Mouse (Mus musculus) v-Abl transformed pro-B cells (cell line): ENCODE measurements at regions not wholly inside any gene's neighbourhood (a gene's known extent, or its start where the extent isn't known, plus 50 kb on each side); places are given as distances from the start of the nearest gene placed in this dataset.

Experiments
- in situ Hi-C, 2 experiments: fragments of 400-800 bp; cut with MboI; formaldehyde crosslinking; loops; one replicate each; pipeline ENCODE4 v1.15.1; 2025; ENCODE audit not compliant: unreplicated experiment in 2 of 2

DNA sequence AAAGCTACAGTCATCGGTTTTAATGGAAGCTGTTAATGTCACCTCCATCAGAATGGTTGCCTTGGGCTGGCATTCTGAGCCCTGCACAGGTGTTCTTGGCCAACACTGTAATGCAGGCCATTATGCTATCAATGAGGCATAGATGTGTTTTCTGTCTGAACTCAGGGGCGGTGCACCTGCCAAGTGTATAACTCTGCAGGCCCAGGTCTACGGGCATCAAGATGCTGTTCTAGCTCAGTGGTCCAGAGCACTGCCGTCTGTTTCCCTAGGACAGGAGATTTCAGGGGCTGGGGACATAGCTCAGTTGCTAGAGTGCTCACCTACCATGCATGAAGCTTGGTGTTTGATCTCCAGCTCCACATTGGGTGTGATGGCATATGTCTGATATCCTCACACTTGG is 68.1 kb upstream of the Sash1 start:
- in situ Hi-C loops: no loop called here

DNA sequence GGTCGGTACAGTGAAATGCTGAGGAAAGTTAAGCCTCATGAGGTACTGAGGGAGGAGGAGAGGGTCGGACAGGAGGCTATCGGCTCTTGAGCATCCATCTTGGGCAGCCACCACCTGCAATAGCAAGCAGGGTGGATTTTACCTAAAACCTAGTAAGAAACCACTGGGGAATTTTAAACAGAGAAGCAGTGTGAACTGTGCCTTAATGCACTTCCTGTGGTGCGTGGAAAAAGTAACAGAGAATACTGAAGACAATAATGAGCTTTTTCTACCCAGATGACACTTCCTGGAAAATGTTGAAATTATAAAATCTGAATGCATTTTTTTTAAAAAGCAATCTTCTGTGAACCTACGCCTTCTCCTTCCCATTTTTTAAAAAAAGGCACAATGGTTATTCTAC is 67.1 kb upstream of the Sash1 start:
- in situ Hi-C loops: no loop called here

GRCm38 (mm10) chr10:8951937-8952336 is 66.1 kb upstream of the Sash1 start:
- in situ Hi-C loops: no loop called here

DNA sequence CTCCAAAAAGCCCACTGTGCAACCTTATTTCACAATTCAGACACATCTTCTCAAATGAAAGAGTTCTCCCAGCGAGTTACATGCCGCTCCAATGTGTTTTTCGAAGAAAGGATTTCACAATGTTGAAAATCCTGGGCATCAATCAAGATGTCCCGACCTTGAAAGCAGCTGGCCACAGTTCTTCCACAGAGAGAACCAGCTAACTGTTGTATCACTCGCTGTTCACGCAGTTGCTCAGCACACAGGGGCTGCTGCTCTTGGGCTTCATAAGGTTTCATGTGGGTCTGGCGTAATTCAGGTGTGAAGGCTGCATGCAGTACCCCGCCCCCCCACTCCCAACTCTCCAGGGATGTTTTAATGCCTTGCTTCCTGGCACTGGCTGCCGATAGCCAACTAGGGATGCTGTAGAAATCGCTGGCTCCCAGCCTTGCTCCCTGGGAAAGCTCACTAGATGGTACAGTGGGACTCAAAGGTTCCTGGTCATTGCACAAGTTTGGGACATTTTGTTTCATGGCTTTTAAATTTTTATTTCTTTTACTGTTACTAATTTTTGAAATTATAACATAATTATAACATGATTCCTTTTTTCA is 65.5 kb upstream of the Sash1 start:
- in situ Hi-C loops: no loop called here

DNA sequence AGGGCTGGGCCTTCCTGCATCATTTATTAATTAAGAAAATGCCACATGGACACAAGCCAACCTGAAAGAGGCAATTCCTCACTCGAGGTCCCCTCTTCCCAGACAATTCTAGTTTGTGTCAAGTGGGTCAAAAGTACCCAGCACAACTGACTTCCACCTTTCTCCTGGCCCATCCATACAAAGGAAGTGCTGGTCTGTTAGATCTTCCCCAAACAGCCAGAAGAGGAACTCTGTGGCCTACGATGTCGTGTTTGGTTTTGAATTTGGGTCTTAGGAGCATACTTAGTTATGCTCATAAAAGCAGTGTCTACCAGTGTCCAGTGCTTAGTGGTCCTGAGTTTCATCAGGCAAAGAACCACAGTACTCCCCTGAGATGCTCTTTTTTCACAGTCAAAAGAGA is 62.4 kb upstream of the Sash1 start:
- in situ Hi-C loops: no loop called here

- in situ Hi-C loops: no loop called here
Observed at GRCm38 (mm10) chr10:8945195-8945751, 59.4 kb upstream of the Sash1 start.

DNA sequence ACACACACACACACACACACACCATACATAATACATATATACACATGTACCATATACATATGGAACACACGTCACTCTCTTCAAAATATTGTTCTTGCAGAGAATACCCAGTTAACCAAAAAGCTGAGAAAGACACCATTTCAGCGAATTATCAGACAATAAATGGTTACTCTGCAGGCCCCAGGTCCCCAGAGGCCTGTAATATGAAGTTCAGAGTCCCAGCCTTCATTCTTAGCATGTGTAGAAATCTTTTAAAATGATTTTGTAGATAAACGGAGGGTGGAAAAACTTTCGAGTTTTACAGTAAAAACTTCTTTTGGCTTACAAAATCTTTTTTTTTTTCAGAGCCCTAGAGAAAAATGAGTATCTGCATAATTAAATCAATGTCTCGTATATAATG is 58.7 kb upstream of the Sash1 start:
- in situ Hi-C loops: no loop called here

DNA sequence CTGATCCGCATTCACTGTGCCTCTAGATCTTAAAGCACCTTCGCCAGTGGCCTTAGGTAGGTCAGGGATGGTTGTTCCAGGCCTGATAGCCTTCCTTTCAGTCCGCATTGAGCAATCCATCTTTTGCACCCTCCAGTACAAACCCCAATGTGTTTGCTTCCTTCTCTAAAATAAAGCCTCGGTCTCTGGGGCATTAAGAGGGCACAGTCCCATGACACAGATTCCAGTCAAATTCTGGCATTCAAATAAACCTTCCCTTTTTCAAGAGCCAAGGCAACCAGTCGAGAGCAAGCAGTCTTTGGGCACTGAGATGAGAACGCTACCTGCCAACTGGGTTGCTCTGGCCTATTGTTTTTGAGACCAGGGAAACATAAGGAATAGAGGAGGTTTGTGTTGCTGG is 57.8 kb upstream of the Sash1 start:
- in situ Hi-C loops: no loop called here

- in situ Hi-C loops: no loop called here
Observed at GRCm38 (mm10) chr10:8942967-8943471, 57.1 kb upstream of the Sash1 start.

- in situ Hi-C loops: no loop called here
Observed at GRCm38 (mm10) chr10:8936369-8936768, 50.5 kb upstream of the Sash1 start.
